Mouse (Mus musculus): Measurements from ENCODE around the gene Otp.

- no peak for TF ChIP-seq RCOR1 (conservative IDR thresholded peaks at IDR 0.05; ENCODE audit: low read depth, low read length)
- TF ChIP-seq CTCF (conservative IDR thresholded peaks at IDR 0.05 in 1 of 2, IDR thresholded peaks at IDR 0.05 in 1 of 2; ENCODE audit: low read depth in 2 of 2, low read length in 2 of 2), result no peak
- TF ChIP-seq POLR2A (IDR thresholded peaks at IDR 0.05; ENCODE audit: low read depth, low read length), result no peak
- TF ChIP-seq EP300 (IDR thresholded peaks at IDR 0.05; ENCODE audit: low read length), result no peak
- TF ChIP-seq BHLHE40 (IDR thresholded peaks at IDR 0.05; ENCODE audit: low read depth, low read length), result no peak
- TF ChIP-seq MAFK (IDR thresholded peaks at IDR 0.05; ENCODE audit: insufficient replicate concordance, low read length), result no peak
- no peak for TF ChIP-seq JUN (IDR thresholded peaks at IDR 0.05; ENCODE audit: insufficient read depth, low read depth, low read length)
- TF ChIP-seq ZNF384 (IDR thresholded peaks at IDR 0.05; ENCODE audit: low read depth, low read length), result no peak
- TF ChIP-seq ZMIZ1 (IDR thresholded peaks at IDR 0.05; ENCODE audit: low read depth, low read length), result no peak
Observed at GRCm38 (mm10) chr13:94827847-94828246, 47.6 kb upstream of the Otp start.

Measured in CH12.LX (cell line).